Mouse (Mus musculus): ENCODE results near the gene Scn1a. TPM values are rescaled to one million over a fixed set of nuclear protein-coding genes. Genes with fewer than 3 reads are reported as not detected.

Gene Scn1a
- total RNA-seq (2021): under 1 TPM in 1 of 2 experiments, not detected in 1; 0.07 TPM
- long read RNA-seq, experiment 1: 0 reads
- long read RNA-seq, experiment 2: 0 reads

- no peak for DNase-seq (ENCODE audit: low spot score in 2 of 2)
Measured at GRCm38 (mm10) chr2:66440711-66441110, at the start of gene Scn1a. Scn1a (minus strand) TSS chr2:66440840.

- DNase-seq (ENCODE audit: low spot score in 2 of 2): no peak
Measured at GRCm38 (mm10) chr2:66478395-66478794, 37.8 kb upstream of the Scn1a start.

DNA sequence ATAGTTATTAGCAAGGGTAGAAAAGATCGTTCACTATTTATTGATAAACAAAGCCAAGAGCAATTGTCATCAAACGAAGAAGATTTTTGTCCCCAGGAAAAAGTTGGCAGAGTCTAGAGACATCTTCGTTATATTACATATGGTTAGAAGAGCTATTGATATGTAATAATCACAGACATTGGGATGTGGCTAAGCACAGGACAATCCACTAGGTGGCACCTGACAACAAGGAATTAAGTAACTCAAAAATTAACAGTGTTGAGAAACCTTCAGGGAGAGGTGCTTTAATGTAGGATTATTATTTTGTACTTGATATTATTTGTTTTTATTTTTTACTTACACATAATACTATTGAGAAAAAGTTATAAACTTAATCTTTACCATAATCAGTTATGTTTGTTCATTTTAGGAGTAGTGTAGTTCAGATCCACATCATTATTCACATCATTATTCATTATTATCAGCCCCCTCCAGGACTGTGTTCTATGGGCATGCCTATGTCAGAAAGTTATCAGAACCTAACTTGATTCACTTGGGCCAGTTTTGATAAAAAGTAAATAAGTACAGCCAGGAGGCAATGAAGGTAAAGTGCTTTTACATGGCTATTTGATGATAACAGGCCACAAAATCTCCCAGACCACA lies 32.7 kb upstream of the Scn1a start:
- no peak for DNase-seq (ENCODE audit: low spot score in 2 of 2)

GRCm38 (mm10) chr2:66465484-66465883 lies 24.8 kb upstream of the Scn1a start:
- DNase-seq (ENCODE audit: low spot score in 2 of 2): no peak

GRCm38 (mm10) chr2:66464874-66465458 lies 24.3 kb upstream of the Scn1a start:
- no peak for DNase-seq (ENCODE audit: low spot score in 2 of 2)

DNA sequence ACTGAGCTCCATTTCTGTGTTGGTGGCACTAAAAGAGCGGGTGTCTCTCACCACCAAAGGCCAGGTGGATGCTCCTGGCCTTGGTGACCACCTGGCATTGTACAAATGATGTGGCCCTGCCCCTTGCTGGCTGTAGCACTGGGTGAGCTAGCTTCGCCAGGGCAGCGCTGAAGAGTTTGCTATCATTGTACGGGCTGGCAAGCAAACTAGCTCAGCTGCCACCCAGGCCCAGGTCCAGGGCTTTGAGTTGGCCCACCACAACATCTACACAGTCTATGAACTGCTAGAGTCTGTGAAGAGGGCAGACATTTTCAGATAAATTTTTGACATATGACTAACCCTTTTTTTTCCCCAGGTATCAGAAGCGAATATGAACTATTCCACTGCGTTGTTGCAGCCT lies 23.3 kb upstream of the Scn1a start:
- no peak for DNase-seq (ENCODE audit: low spot score in 2 of 2)

DNA sequence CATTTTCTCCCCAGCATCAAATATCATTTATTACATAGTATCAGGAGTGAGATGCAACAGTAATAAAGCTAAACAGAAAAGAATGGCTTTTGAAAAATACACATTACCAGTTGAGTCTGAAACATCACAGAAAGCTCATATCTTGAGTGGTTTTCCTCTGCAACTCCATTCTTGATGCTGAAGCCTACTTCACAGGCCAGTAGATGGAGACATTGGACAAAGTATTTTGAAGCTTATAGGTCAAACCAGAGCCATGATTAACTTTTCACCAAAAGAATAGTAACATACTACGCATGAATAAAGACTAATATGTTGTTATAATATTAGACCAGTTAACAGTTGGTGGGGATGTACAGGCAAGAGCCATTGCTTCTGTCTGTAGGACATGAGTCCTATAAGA lies 21.8 kb upstream of the Scn1a start:
- DNase-seq (ENCODE audit: low spot score in 2 of 2): no peak

DNA sequence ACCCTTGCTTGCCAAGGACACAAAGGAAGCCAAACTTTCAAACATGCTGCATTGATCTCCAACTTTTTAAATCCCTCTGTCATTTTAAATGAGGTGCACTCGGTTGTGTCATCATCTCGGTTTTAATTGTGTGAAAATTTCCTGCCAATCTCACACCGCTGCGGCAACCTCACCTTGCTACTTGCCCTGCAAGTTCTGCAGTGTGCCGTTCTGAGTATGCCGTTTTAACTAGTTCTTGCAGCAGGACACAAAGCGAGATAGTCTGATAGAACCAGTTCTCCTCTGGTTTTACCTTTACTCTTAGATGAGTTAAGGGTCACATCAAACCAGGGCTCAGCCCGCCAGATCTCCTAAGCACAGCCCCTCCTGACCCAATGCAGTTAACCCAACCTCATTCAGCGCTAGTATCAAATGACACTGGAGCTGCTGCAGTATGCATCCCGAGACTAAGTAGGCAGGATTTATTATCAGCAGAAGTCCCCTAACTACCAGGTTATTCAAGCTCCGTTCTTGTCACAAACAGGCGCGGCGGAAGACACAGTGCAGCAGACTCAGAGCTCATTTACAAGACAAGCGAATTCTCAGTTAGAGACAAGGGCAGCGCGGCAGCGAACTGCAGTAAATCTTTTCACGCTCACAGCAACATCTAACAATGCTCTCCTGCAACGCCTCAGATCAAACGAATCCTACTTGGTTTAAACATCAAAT lies 722 bp downstream of the Scn1a start:
- no peak for DNase-seq (ENCODE audit: low spot score in 2 of 2)

DNA sequence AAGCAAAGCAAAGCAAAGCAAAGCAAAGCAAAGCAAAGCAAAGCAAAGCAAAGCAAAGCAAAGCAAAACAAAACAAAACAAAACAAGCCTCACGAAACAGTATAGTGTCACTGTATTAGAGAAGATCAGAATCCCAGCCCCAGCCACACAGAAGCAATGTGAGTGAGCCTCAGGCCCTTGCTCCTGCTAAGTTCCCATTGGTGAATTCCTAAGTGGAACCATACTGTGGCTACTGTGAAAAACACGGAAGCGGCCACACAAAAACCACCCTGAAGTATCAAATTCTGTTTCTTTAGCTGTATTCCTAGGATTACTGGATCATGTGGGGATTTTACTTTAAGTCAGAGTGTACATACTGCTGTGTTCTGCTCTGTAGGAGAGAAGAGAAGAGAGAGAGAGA lies 4.4 kb downstream of the Scn1a start:
- DNase-seq (ENCODE audit: low spot score in 2 of 2): no peak

- peak in 1 of 2 experiments; percentile 31 for DNase-seq (ENCODE audit: low spot score in 2 of 2)
Measured at GRCm38 (mm10) chr2:66409740-66410290, 30.8 kb downstream of the Scn1a start.

- DNase-seq (ENCODE audit: low spot score in 2 of 2): peak in 1 of 2 experiments; percentile 16
Measured at GRCm38 (mm10) chr2:66408899-66409739, 31.5 kb downstream of the Scn1a start.

DNA sequence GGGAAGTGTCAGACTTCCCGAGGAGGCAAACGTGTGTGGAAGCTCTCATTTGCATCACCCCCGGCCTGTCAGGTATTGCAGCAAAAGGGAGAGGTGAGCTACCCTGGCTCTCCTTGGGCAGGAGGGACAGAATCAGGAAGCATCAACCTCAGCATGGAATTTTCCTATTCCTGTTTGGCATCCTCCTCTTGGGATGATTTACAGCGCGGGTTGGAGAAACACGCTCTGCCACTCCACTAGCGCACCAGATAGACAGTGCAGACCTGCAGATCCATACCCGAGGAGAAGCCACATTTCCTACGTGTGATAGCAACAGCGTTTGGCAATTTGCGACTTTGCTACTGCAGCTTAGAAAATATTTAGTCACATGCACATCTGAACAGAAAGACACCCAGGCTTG lies 32.2 kb downstream of the Scn1a start:
- DNase-seq (ENCODE audit: low spot score in 2 of 2): no peak

DNA sequence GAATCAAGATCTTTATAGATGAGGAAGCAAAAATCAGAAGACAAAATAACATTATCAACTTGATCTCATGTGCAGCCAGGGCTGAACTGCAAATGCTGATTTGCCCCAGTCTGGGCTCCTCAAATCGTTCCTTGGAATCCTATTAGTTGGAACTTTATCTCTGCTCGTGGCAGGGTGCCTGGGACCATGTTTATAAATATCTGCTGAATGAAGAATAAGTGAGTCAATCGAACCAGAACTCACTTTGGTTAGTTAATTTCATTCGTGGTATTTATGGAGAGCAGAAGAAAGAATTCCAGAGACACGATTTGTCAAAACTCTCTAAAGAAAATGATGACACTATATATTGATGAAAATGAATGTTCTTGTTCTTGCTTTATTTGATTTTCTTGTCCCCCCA lies 48.1 kb downstream of the Scn1a start:
- DNase-seq (ENCODE audit: low spot score in 2 of 2): no peak

- no peak for DNase-seq (ENCODE audit: low spot score in 2 of 2)
Measured at GRCm38 (mm10) chr2:66367957-66368356, 72.7 kb downstream of the Scn1a start.

DNA sequence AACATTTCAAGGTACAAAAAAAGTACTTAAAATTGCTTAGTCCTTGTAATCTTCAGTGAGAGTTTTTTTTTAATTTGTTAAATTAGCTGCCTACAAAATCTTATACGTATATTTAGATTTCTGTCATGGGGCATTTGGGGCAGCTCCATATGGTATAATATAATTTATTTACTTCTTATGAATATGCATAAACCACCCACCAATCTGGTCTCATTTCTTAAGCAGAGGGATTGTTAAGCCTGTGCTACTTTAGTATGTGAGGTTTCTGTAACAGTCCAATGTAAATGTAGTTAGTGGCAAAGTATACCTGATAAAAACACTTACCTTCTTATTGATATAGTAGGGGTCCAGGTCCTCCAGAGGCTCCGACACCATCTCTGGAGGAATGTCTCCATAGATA lies 90.0 kb downstream of the Scn1a start:
- DNase-seq (ENCODE audit: low spot score in 2 of 2): no peak

DNA sequence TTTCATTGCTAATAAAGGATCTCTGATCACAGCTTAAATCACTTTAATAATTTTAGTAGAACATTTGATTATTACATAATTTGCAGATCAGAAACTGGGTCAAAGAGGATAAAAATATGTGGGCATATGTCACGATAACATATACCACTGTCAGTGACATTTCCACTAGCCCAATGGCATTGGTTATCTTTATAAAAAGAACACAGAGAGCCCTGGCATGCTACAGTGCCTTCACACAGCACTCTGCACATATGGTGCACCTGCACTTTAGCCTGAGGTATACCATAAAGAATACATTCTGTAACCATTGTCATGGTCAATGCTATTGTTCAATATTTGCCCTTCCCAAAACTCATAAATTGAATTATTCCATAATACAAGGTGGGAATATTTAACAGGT lies 94.0 kb downstream of the Scn1a start:
- no peak for DNase-seq (ENCODE audit: low spot score in 2 of 2)

DNA sequence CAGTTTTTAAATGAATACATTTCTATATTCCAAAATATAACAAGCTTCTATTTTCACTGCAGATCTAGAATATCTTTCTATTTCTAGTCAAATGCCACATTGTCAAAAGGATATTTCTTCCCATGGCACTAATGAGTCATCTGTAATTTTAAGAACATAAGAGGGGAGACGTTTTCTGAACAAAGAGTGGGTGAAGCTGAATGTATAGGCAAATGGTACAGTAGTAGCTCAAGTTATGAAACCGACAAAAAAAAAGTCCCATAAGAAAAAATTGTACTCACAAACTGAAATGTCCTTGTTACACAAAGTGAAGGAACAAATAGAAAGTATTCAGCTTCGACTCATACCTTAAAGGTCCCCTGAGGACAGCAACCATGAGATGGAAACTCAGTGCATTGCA lies 94.5 kb downstream of the Scn1a start:
- DNase-seq (ENCODE audit: low spot score in 2 of 2): no peak

- DNase-seq (ENCODE audit: low spot score in 2 of 2): no peak
Measured at GRCm38 (mm10) chr2:66337406-66337805, 103.2 kb downstream of the Scn1a start.

DNA sequence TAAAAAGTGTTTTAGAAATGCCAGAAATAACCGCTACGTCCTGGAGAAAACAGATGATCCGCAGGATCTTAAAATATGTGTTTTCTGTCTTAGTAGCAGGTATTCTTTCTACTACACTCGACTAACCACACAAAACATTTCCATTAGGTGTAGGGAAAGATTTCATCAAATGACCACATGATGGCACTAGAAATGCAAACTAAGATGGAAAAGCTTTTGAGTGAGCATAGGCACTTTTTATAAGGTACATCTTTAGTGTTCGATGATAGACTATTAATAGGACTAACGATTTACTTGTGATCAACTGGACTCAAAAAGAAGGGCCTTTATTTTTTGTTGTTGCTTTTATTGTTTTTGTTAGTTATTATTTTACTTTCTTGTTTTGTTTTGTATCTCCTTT lies 104.2 kb downstream of the Scn1a start:
- no peak for DNase-seq (ENCODE audit: low spot score in 2 of 2)

DNA sequence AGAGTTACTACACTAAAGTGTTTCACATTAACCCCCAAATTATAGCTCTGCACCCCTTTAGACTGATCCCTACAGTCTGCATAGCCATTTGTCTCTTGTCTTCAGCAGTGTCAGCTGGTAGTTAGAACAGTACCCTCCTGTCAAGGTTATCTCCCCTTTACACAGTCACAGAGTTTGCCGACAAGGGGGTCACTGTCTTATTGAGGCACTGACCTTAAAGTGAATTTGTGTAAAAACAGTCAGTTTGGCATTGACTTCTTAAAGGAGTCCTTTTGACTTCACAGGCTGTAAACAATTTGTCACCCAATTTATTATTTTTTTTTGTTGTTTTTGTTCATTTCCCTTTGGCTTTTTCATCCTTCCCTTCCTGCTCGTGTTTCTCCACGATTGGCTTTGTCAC lies 168.1 kb downstream of the Scn1a start:
- no peak for DNase-seq (ENCODE audit: low spot score in 2 of 2)

All from gastrocnemius, postnatal 4 days (tissue).